10 mouse cellular contexts compared by ENCODE assay signal in the genomic region with DNA sequence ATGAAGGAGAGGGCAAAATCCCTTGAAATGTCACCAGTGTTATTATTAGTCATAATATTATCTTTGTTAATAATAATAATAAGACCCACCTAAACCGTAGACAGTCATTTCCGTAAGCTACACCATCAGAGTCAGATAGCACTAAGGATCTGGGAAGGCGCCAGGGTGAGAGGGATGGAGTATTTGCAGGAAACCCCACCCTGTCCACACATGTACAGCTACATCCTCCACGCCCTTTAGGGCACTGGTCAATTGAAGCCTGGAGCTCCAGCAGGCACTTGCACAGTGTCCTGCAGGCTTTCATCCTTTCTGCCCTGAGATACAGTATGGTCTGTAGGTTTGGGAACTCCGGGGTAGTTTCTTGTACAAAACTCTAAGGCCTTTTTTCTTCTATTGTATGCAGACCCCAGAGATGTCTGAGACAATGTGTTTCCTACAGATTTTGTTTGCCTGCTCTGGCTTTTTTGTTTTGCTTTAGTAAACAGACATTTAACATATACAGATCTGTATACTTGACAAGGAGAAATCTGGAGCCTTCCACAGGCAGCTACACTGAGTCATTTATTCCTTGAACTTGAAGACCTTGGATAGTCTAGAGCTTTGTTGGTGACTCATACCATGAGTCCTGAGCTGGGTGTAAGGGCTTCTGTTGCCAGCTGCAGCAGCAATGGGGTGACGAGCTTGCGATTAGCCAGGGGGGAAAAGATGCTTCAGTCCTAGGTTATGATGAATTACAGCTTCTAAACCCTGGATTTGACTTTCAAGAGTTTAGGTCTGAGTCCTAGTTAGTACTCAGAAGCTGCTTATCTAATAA.
DNase-seq lines count a peak whose midpoint lies in the region; ATAC-seq and TF ChIP-seq lines count a peak whose summit lies in the region.
"Had no signal": no experiment of that assay in that cellular context is flagged by ENCODE, and none has a peak within 500 bp of the region (broad histone marks: within the 10 kb centered on the region; RNA-seq: fewer than 3 reads in every experiment).

No protein-coding gene starts in this region.

- no peak overlapping the region for H3K9ac ChIP-seq in heart, embryonic 14.5 days (ENCODE audit: low read length)
- H3K9ac ChIP-seq in lung, embryonic 14.5 days, result no peak overlapping the region
- no peak overlapping the region for H3K9ac ChIP-seq in hindbrain, embryonic 14.5 days
- H3K9ac ChIP-seq: liver, embryonic 12.5 days had no signal

- peak overlapping the region in 1 of 2 experiments; percentile 52; a peak in 2 of 4 replicates for H3K27ac ChIP-seq in heart, embryonic 14.5 days (replicated peaks in 1 of 2; ENCODE audit: control insufficient read depth in 1 of 2, insufficient read depth in 1 of 2, low read depth in 2 of 2, low read length in 2 of 2)
- peak overlapping the region; percentile 27; the same call in 1 of the 2 replicates for H3K27ac ChIP-seq in lung, embryonic 14.5 days (ENCODE audit: low read depth)
- no peak overlapping the region for H3K27ac ChIP-seq in hindbrain, embryonic 14.5 days
- H3K27ac ChIP-seq: liver, embryonic 12.5 days had no signal

- H3K79me2 ChIP-seq in C2C12 (ENCODE audit: control insufficient read depth, insufficient read depth), result no peaks in the 10 kb centered on the region

- peaks cover 14 to 55% of the 10 kb centered on the region in 2 experiments for H3K4me1 ChIP-seq in heart, embryonic 14.5 days (ENCODE audit: control insufficient read depth in 2 of 2, insufficient read depth in 2 of 2, low read length in 2 of 2)
- H3K4me1 ChIP-seq in lung, embryonic 14.5 days (ENCODE audit: insufficient read depth), result peaks cover 13% of the 10 kb centered on the region; the same call in 1 of the 2 replicates
- H3K4me1 ChIP-seq in hindbrain, embryonic 14.5 days (replicated peaks; ENCODE audit: control insufficient read depth, insufficient read depth, low read length), result no peaks in the 10 kb centered on the region

- H3ac ChIP-seq in C2C12 (ENCODE audit: control insufficient read depth, insufficient read length, low read depth), result no peak overlapping the region

- H3K4me2 ChIP-seq in heart, embryonic 14.5 days (ENCODE audit: low read length), result no peak overlapping the region
- H3K4me2 ChIP-seq in lung, embryonic 14.5 days, result no peak overlapping the region
- no peak overlapping the region for H3K4me2 ChIP-seq in hindbrain, embryonic 14.5 days (replicated peaks)
- H3K4me2 ChIP-seq: liver, embryonic 12.5 days had no signal

- ATAC-seq in heart, embryonic 14.5 days (ENCODE audit: insufficient number of reproducible peaks, insufficient read depth, low FRiP score, low read depth), result peak; percentile 45; the same call in 1 of the 2 replicates
- peak; percentile 35; the same call in 1 of the 2 replicates for ATAC-seq in lung, embryonic 14.5 days (ENCODE audit: insufficient read depth)
- no peak for ATAC-seq in megakaryocyte-erythroid progenitor cell, adult 5-6 weeks (replicated peaks; ENCODE audit: low FRiP score, low TSS enrichment, poor library complexity, severe bottlenecking)
- ATAC-seq in hindbrain, embryonic 14.5 days (ENCODE audit: low FRiP score), result no peak
- ATAC-seq: liver, embryonic 12.5 days had no signal

- DNase-seq in adrenal gland, postnatal 25 days, result peak; percentile 38
- DNase-seq in lung, embryonic 14.5 days, result peak; percentile 46
- DNase-seq in embryo, embryonic 9.5 days (ENCODE audit: extremely low spot score), result no peak
- no peak for DNase-seq in neural tube, embryonic 10.5 days (ENCODE audit: extremely low spot score, low spot score)
- DNase-seq in hindbrain, embryonic 14.5 days (ENCODE audit: low spot score), result no peak
- DNase-seq: cerebellum, adult 8-10 months had no signal

- no peaks in the 10 kb centered on the region for H3K79me3 ChIP-seq in C2C12 (ENCODE audit: low read depth)

- H3K27me3 ChIP-seq in C2C12 (ENCODE audit: control insufficient read depth, insufficient read depth, insufficient read length), result no peaks in the 10 kb centered on the region
- H3K27me3 ChIP-seq in heart, embryonic 14.5 days (ENCODE audit: control insufficient read depth, insufficient read depth, low read length), result no peaks in the 10 kb centered on the region
- H3K27me3 ChIP-seq in lung, embryonic 14.5 days (ENCODE audit: insufficient read depth, low read length), result no peaks in the 10 kb centered on the region
- H3K27me3 ChIP-seq in hindbrain, embryonic 14.5 days (ENCODE audit: control insufficient read depth, insufficient read depth, low read length), result no peaks in the 10 kb centered on the region
- H3K27me3 ChIP-seq: liver, embryonic 12.5 days had no signal

- no peak overlapping the region for H3K4me3 ChIP-seq in C2C12 (ENCODE audit: insufficient read depth, poor library complexity, severe bottlenecking)
- H3K4me3 ChIP-seq in heart, embryonic 14.5 days (ENCODE audit: control insufficient read depth in 1 of 2, insufficient read depth in 1 of 2, low read depth in 1 of 2, low read length in 2 of 2), result no peak overlapping the region
- H3K4me3 ChIP-seq in lung, embryonic 14.5 days (ENCODE audit: low read depth, low read length), result no peak overlapping the region
- no peak overlapping the region for H3K4me3 ChIP-seq in hindbrain, embryonic 14.5 days (replicated peaks; ENCODE audit: low read length)
- H3K4me3 ChIP-seq: liver, embryonic 12.5 days had no signal

- H3K36me3 ChIP-seq in C2C12 (ENCODE audit: control insufficient read depth, insufficient read depth), result no peaks in the 10 kb centered on the region
- H3K36me3 ChIP-seq in heart, embryonic 14.5 days (ENCODE audit: control insufficient read depth, insufficient read depth, low read length), result no peaks in the 10 kb centered on the region
- no peaks in the 10 kb centered on the region for H3K36me3 ChIP-seq in lung, embryonic 14.5 days (ENCODE audit: insufficient read depth)
- no peaks in the 10 kb centered on the region for H3K36me3 ChIP-seq in hindbrain, embryonic 14.5 days (replicated peaks; ENCODE audit: control insufficient read depth, insufficient read depth)
- H3K36me3 ChIP-seq: liver, embryonic 12.5 days had no signal

- no peak for TF ChIP-seq CTCF in C2C12 (IDR thresholded peaks at IDR 0.05; ENCODE audit: control insufficient read depth, insufficient read depth, insufficient read length)
- no peak for TF ChIP-seq CTCF in lung, embryonic 14.5 days (IDR thresholded peaks at IDR 0.05; ENCODE audit: low read depth)

- H3K9me3 ChIP-seq in heart, embryonic 14.5 days (ENCODE audit: control insufficient read depth, low read length), result no peaks in the 10 kb centered on the region
- no peaks in the 10 kb centered on the region for H3K9me3 ChIP-seq in lung, embryonic 14.5 days (ENCODE audit: low read depth, low read length)
- no peaks in the 10 kb centered on the region for H3K9me3 ChIP-seq in hindbrain, embryonic 14.5 days (ENCODE audit: control insufficient read depth, low read length)
- H3K9me3 ChIP-seq: liver, embryonic 12.5 days had no signal

- 56% methylated on average over 7 of the region's 7 CpGs for WGBS in heart, embryonic 14.5 days
- 72% methylated on average over 7 of the region's 7 CpGs for WGBS in lung, embryonic 14.5 days
- 86% methylated on average over 7 of the region's 7 CpGs for WGBS in hindbrain, embryonic 14.5 days

TF ChIP-seq in C2C12, 6 proteins besides CTCF, POLR2A, EP300 and RAD21:
- TF ChIP-seq FOSL1 (IDR thresholded peaks at IDR 0.05; ENCODE audit: insufficient read depth, low read length, poor library complexity, severe bottlenecking), result peak; percentile 47
- no peak for TF ChIP-seq MYOD1 (IDR thresholded peaks at IDR 0.05; ENCODE audit: control insufficient read depth, insufficient read length, low read depth)
- no peak for TF ChIP-seq CEBPB (IDR thresholded peaks at IDR 0.05; ENCODE audit: low read depth)
TF ChIP-seq in C2C12: peak in this region for 1.

Comparison
In these comparisons a context has a peak if more than half of its experiments do, and no peak if none do; other contexts are left out.
1. DNase-seq: peak in adrenal gland, postnatal 25 days (single experiment) and lung, embryonic 14.5 days (single experiment); none in embryo, embryonic 9.5 days (single experiment), neural tube, embryonic 10.5 days (single experiment) and hindbrain, embryonic 14.5 days (single experiment).
2. ATAC-seq: peak in heart, embryonic 14.5 days (single experiment) and lung, embryonic 14.5 days (single experiment); none in megakaryocyte-erythroid progenitor cell, adult 5-6 weeks (single experiment) and hindbrain, embryonic 14.5 days (single experiment).